Mouse (Mus musculus) hematopoietic stem cell, adult 5-6 weeks (primary cell): Measurements from ENCODE around the gene Abhd14b. TPM values are rescaled to one million over a fixed set of nuclear protein-coding genes. Genes with fewer than 3 reads are reported as not detected.

Experiments
- ATAC-seq, 2 experiments: fragments of 125-278 bp in 1 of 2; replicated peaks in 1 of 2; 2 replicates each; pipeline ENCODE4 v1.8.0; 2016 to 2017; ENCODE audit warnings: inconsistent platforms in 2 of 2, mild to moderate bottlenecking in 2 of 2, moderate number of reproducible peaks in 2 of 2, low read depth in 1 of 2, moderate TSS enrichment in 1 of 2; ENCODE audit not compliant: low FRiP score in 2 of 2, poor library complexity in 2 of 2, severe bottlenecking in 2 of 2, insufficient read depth in 1 of 2, low TSS enrichment in 1 of 2
- total RNA-seq: library from RNA; stranded (forward); fragments of 172-1452, 232-1000 nt; gene quantifications from 2 replicates; pipeline ENCODE4 v1.2.3, GENCODE M21; 2017

The Abhd14b gene
- total RNA-seq, 1 experiment from 2014 or later = 20.3 TPM

GRCm38 (mm10) chr9:106421033-106421864 lies 26.0 kb upstream of the Abhd14b start:
- ATAC-seq = 0 out of 4 replicates have a peak, but pooled peaks of 1 of the 2 experiments have one; percentile 16

GRCm38 (mm10) chr9:106421865-106422160 lies 25.4 kb upstream of the Abhd14b start:
- peak; percentile 58 to 83 for ATAC-seq

GRCm38 (mm10) chr9:106428719-106429220 lies 18.5 kb upstream of the Abhd14b start:
- peak; percentile 3 to 18; a peak in 2 of 4 replicates for ATAC-seq

DNA sequence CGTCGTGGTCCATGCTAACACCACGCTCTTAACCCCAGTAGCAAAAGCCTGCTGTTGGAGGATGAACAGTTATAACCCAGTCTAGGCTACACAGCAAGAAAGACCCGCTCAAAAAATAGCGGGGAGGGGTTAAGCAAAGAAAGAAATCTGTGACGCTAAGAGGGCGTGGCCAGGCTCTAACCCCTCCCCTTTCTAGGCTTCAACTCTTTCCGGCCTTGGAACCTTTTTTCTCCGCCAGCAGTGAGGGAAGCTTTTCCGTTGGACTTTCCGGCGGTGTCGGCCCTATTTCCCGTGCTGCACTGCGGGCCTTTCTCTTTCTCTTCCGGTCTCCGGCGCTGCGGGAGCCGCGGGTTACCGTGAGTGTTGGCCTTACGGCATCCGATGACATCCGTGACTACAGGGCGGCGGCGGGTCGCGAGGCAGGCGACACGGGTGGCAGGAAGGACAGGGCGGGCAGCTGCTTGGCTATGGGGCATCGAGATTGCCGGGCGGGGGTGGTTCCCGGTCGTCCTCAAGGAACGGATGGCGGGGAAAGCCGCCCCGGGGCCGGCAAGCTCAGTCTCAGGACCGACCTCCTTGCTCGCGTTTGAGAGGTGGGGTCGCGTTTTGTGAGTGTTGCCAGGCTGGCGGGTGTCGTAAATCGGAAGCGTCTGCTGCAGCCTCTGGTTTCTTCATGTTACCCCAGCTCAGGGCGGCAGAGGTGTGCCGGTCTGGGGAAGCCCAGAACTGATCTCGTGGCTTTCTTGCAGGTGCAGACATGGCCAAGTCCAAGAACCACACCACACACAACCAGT lies 17.8 kb upstream of the Abhd14b start, which contains the start of gene Rpl29:
TSS of gene Rpl29 (plus strand) at position 234 of the 794 bp plus-strand sequence.
- peak; percentile 93 to 95 for ATAC-seq

GRCm38 (mm10) chr9:106430015-106430264 lies 17.3 kb upstream of the Abhd14b start:
- ATAC-seq = no peak

GRCm38 (mm10) chr9:106433389-106433788 lies 13.9 kb upstream of the Abhd14b start:
- no peak for ATAC-seq

GRCm38 (mm10) chr9:106436566-106436965 lies 10.7 kb upstream of the Abhd14b start:
- no peak for ATAC-seq

GRCm38 (mm10) chr9:106442680-106443079 lies 4.6 kb upstream of the Abhd14b start:
- ATAC-seq = no peak

DNA sequence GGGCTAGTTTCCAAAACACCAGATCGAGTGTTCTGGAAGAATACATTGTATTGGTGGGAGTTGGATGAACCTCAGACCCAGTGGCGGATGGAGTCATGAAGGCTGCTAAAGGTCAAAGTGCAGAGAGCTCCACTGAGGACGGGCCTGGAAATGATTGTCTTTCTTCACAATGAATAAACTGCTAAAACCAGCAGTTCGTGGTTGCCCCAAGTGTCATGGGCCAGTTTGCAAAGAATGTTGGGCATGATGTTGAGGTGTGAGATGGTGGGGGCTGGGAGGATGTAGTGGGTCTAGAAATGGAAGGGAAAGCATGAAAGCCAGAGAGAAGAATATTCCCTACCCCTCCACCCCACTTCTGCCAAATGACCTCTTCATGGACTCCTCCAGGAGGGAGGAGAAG lies 2.4 kb upstream of the Abhd14b start:
- ATAC-seq = no peak

DNA sequence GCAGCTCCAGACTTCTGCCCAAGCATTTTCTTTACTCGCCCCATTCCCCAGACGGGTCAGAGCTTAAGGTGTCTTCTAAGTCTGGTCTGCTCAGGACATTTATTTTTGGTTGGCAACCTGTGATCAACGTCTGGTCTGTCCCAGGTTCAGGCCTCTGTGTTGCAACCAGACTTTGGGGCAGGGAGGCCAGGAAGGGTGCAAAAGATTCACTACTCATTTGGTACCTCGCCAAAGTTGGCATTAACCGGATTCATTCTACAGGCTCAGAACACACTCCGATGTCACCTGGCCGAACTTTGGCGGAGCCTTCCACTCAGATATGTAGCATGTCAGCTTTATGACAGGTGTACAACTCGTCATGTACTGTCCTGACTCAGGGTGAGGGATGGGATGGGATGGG lies 692 bp downstream of the Abhd14b start:
- no peak for ATAC-seq

- peak; percentile 73 to 78 for ATAC-seq
These were observed 1.3 kb downstream of the Abhd14b start for GRCm38 (mm10) chr9:106448498-106449031.

GRCm38 (mm10) chr9:106449947-106450346 lies 2.7 kb downstream of the Abhd14b start:
- ATAC-seq = no peak

GRCm38 (mm10) chr9:106450661-106451060 lies 3.4 kb downstream of the Abhd14b start:
- no peak for ATAC-seq

DNA sequence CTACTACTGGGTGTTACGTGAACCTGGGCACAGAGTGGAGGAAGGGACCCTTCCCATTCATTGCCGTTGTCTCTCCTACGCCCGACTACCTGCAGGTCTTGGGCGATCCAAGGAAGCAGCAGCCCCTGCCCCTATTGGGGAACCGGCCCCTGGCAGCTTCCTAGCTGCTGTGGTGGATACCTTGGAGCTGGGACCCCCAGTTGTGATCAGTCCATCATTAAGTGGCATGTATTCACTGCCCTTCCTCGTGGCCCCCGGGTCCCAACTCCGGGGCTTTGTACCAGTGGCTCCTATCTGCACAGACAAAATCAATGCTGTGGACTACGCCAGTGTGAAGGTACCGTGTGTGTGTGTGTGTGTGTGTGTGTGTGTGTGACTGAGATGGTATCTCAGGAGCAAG lies 4.0 kb downstream of the Abhd14b start:
- no peak for ATAC-seq

GRCm38 (mm10) chr9:106451899-106452298 lies 4.6 kb downstream of the Abhd14b start:
- ATAC-seq = no peak

- ATAC-seq = no peak
These were observed 5.1 kb downstream of the Abhd14b start for GRCm38 (mm10) chr9:106452351-106452750.

DNA sequence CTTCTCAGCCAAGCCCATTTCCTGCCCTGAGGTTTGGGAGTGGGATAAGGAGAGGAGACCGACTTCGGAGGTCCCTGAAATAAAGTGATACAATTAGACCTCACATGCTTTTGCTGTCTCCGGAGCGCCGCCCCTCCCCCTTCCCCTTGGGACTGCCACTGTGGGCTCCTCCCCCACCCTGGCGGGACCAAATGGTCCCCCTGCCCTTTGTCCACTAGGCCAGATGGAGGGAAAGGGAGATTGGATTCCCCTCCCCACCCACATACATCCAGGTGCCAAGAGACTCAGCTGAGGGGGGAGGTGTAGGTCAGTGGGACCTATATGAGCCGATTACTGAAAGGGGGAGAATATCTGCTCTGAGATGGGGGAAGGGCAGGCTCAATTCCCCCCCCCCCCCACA lies 5.6 kb downstream of the Abhd14b start:
- no peak for ATAC-seq
